Mouse (Mus musculus): Measurements from ENCODE around the gene Ccin. TPM values are rescaled to one million over a fixed set of nuclear protein-coding genes. Genes with fewer than 3 reads are reported as not detected.

Ccin gene
- polyA plus RNA-seq, 1 experiment from 2014 or later: 0.17 TPM

- Histone ChIP-seq H3K4me2 (replicated peaks; ENCODE audit: low read depth, low read length) (no peak overlapping the region), H3K9ac (ENCODE audit: low read depth, low read length) (no peak overlapping the region), H3K27me3 (ENCODE audit: control insufficient read depth, insufficient read depth, low read length) (no peaks in the 10 kb centered on the region), H3K36me3 (ENCODE audit: control insufficient read depth, insufficient read depth, low read length) (no peaks in the 10 kb centered on the region), H3K9me3 (ENCODE audit: control insufficient read depth, low read length) (no peaks in the 10 kb centered on the region), H3K4me1 (replicated peaks; ENCODE audit: control insufficient read depth, insufficient read depth, low read length) (no peaks in the 10 kb centered on the region; the same call in 1 of the 2 replicates), H3K27ac (ENCODE audit: low read depth, low read length) (no peak overlapping the region), H3K4me3 (ENCODE audit: low read depth, low read length) (no peak overlapping the region)
- no peak for ATAC-seq (ENCODE audit: low FRiP score)
- 96% methylated on average over 12 of the region's 12 CpGs for WGBS
- no peak for DNase-seq (ENCODE audit: low spot score)
Observed at GRCm38 (mm10) chr4:44016791-44017190, 33.5 kb downstream of the Ccin start.

- DNase-seq (ENCODE audit: low spot score): no peak
- Histone ChIP-seq H3K27me3 (ENCODE audit: control insufficient read depth, insufficient read depth, low read length) (no peaks in the 10 kb centered on the region), H3K9me3 (ENCODE audit: control insufficient read depth, low read length) (no peaks in the 10 kb centered on the region), H3K4me1 (replicated peaks; ENCODE audit: control insufficient read depth, insufficient read depth, low read length) (no peaks in the 10 kb centered on the region), H3K4me3 (ENCODE audit: low read depth, low read length) (no peak overlapping the region), H3K27ac (ENCODE audit: low read depth, low read length) (no peak overlapping the region), H3K9ac (ENCODE audit: low read depth, low read length) (no peak overlapping the region), H3K4me2 (replicated peaks; ENCODE audit: low read depth, low read length) (no peak overlapping the region), H3K36me3 (ENCODE audit: control insufficient read depth, insufficient read depth, low read length) (peaks cover 10% of the 10 kb centered on the region)
- WGBS: 93% methylated on average over 4 of the region's 4 CpGs
- ATAC-seq (ENCODE audit: low FRiP score): no peak
Observed at GRCm38 (mm10) chr4:44022323-44022722, 39.0 kb downstream of the Ccin start.

GRCm38 (mm10) chr4:44022766-44023165 is 39.5 kb downstream of the Ccin start:
- ATAC-seq (ENCODE audit: low FRiP score): no peak
- Histone ChIP-seq H3K9me3 (ENCODE audit: control insufficient read depth, low read length) (no peaks in the 10 kb centered on the region), H3K27ac (ENCODE audit: low read depth, low read length) (no peak overlapping the region), H3K4me3 (ENCODE audit: low read depth, low read length) (no peak overlapping the region), H3K9ac (ENCODE audit: low read depth, low read length) (no peak overlapping the region), H3K4me1 (replicated peaks; ENCODE audit: control insufficient read depth, insufficient read depth, low read length) (no peaks in the 10 kb centered on the region), H3K27me3 (ENCODE audit: control insufficient read depth, insufficient read depth, low read length) (no peaks in the 10 kb centered on the region), H3K4me2 (replicated peaks; ENCODE audit: low read depth, low read length) (no peak overlapping the region), H3K36me3 (ENCODE audit: control insufficient read depth, insufficient read depth, low read length) (peaks cover 10% of the 10 kb centered on the region)
- no peak for DNase-seq (ENCODE audit: low spot score)
- WGBS: 91% methylated on average over 11 of the region's 11 CpGs

- Histone ChIP-seq H3K4me1 (replicated peaks; ENCODE audit: control insufficient read depth, insufficient read depth, low read length) (no peaks in the 10 kb centered on the region), H3K27ac (ENCODE audit: low read depth, low read length) (no peak overlapping the region), H3K27me3 (ENCODE audit: control insufficient read depth, insufficient read depth, low read length) (no peaks in the 10 kb centered on the region), H3K4me3 (ENCODE audit: low read depth, low read length) (no peak overlapping the region), H3K36me3 (ENCODE audit: control insufficient read depth, insufficient read depth, low read length) (peaks cover 12% of the 10 kb centered on the region), H3K9me3 (ENCODE audit: control insufficient read depth, low read length) (no peaks in the 10 kb centered on the region), H3K4me2 (replicated peaks; ENCODE audit: low read depth, low read length) (no peak overlapping the region), H3K9ac (ENCODE audit: low read depth, low read length) (no peak overlapping the region)
- DNase-seq (ENCODE audit: low spot score) (no peak), ATAC-seq (ENCODE audit: low FRiP score) (no peak)
- WGBS: 96% methylated on average over 9 of the region's 9 CpGs
Observed at GRCm38 (mm10) chr4:44023681-44024080, 40.4 kb downstream of the Ccin start.

- Histone ChIP-seq H3K9ac (ENCODE audit: low read depth, low read length) (no peak overlapping the region), H3K36me3 (ENCODE audit: control insufficient read depth, insufficient read depth, low read length) (peaks cover 12% of the 10 kb centered on the region), H3K27ac (ENCODE audit: low read depth, low read length) (no peak overlapping the region), H3K4me1 (replicated peaks; ENCODE audit: control insufficient read depth, insufficient read depth, low read length) (no peaks in the 10 kb centered on the region), H3K9me3 (ENCODE audit: control insufficient read depth, low read length) (no peaks in the 10 kb centered on the region), H3K4me3 (ENCODE audit: low read depth, low read length) (no peak overlapping the region), H3K4me2 (replicated peaks; ENCODE audit: low read depth, low read length) (no peak overlapping the region), H3K27me3 (ENCODE audit: control insufficient read depth, insufficient read depth, low read length) (no peaks in the 10 kb centered on the region)
- no peak for DNase-seq (ENCODE audit: low spot score)
- 98% methylated on average over 6 of the region's 6 CpGs for WGBS
- no peak for ATAC-seq (ENCODE audit: low FRiP score)
Observed at GRCm38 (mm10) chr4:44024241-44024640, 41.0 kb downstream of the Ccin start.

GRCm38 (mm10) chr4:44025570-44025969 is 42.3 kb downstream of the Ccin start:
- H3K36me3 ChIP-seq (ENCODE audit: control insufficient read depth, insufficient read depth, low read length): peaks cover 15% of the 10 kb centered on the region
- DNase-seq (ENCODE audit: low spot score): no peak
- WGBS: 94% methylated on average over 6 of the region's 6 CpGs

GRCm38 (mm10) chr4:44028303-44029135 is 45.2 kb downstream of the Ccin start:
- no peak for DNase-seq (ENCODE audit: low spot score)
- no peak overlapping the region for H3K27ac ChIP-seq (ENCODE audit: low read depth, low read length)
- no peaks in the 10 kb centered on the region for H3K9me3 ChIP-seq (ENCODE audit: control insufficient read depth, low read length)
- H3K4me2 ChIP-seq (replicated peaks; ENCODE audit: low read depth, low read length): no peak overlapping the region
- H3K4me1 ChIP-seq (replicated peaks; ENCODE audit: control insufficient read depth, insufficient read depth, low read length): no peaks in the 10 kb centered on the region
- ATAC-seq (ENCODE audit: low FRiP score): no peak
- no peaks in the 10 kb centered on the region; the same call in 1 of the 2 replicates for H3K27me3 ChIP-seq (ENCODE audit: control insufficient read depth, insufficient read depth, low read length)
- 63% methylated on average over 16 of the region's 16 CpGs for WGBS
- H3K4me3 ChIP-seq (ENCODE audit: low read depth, low read length): no peak overlapping the region
- no peak overlapping the region for H3K9ac ChIP-seq (ENCODE audit: low read depth, low read length)
- H3K36me3 ChIP-seq (ENCODE audit: control insufficient read depth, insufficient read depth, low read length): peaks cover 18% of the 10 kb centered on the region

More at GRCm38 (mm10) chr4:44025570-44025969, 42.3 kb downstream of the Ccin start:
- H3K4me2 ChIP-seq (replicated peaks; ENCODE audit: low read depth, low read length): no peak overlapping the region
- H3K4me1 ChIP-seq (replicated peaks; ENCODE audit: control insufficient read depth, insufficient read depth, low read length): no peaks in the 10 kb centered on the region
- no peaks in the 10 kb centered on the region; the same call in 1 of the 2 replicates for H3K27me3 ChIP-seq (ENCODE audit: control insufficient read depth, insufficient read depth, low read length)
- H3K9ac ChIP-seq (ENCODE audit: low read depth, low read length): no peak overlapping the region
- no peaks in the 10 kb centered on the region for H3K9me3 ChIP-seq (ENCODE audit: control insufficient read depth, low read length)
- no peak overlapping the region for H3K4me3 ChIP-seq (ENCODE audit: low read depth, low read length)
- H3K27ac ChIP-seq (ENCODE audit: low read depth, low read length): no peak overlapping the region
- ATAC-seq (ENCODE audit: low FRiP score): no peak

GRCm38 (mm10) chr4:44029661-44030066 is 46.4 kb downstream of the Ccin start:
- no peaks in the 10 kb centered on the region for H3K9me3 ChIP-seq (ENCODE audit: control insufficient read depth, low read length)
- ATAC-seq (ENCODE audit: low FRiP score) (no peak), DNase-seq (ENCODE audit: low spot score) (no peak)
- no peaks in the 10 kb centered on the region; the same call in 1 of the 2 replicates for H3K27me3 ChIP-seq (ENCODE audit: control insufficient read depth, insufficient read depth, low read length)
- H3K27ac ChIP-seq (ENCODE audit: low read depth, low read length): no peak overlapping the region
- 97% methylated on average over 15 of the region's 15 CpGs for WGBS
- no peak overlapping the region for H3K4me3 ChIP-seq (ENCODE audit: low read depth, low read length)
- no peak overlapping the region for H3K9ac ChIP-seq (ENCODE audit: low read depth, low read length)
- H3K4me1 ChIP-seq (replicated peaks; ENCODE audit: control insufficient read depth, insufficient read depth, low read length): no peaks in the 10 kb centered on the region
- H3K4me2 ChIP-seq (replicated peaks; ENCODE audit: low read depth, low read length): no peak overlapping the region
- H3K36me3 ChIP-seq (ENCODE audit: control insufficient read depth, insufficient read depth, low read length): peaks cover 18% of the 10 kb centered on the region

- no peak for DNase-seq (ENCODE audit: low spot score)
- H3K27me3 ChIP-seq (ENCODE audit: control insufficient read depth, insufficient read depth, low read length): no peaks in the 10 kb centered on the region; the same call in 1 of the 2 replicates
- H3K36me3 ChIP-seq (ENCODE audit: control insufficient read depth, insufficient read depth, low read length): peaks cover 12% of the 10 kb centered on the region; the same call in 1 of the 2 replicates
- no peak overlapping the region for H3K27ac ChIP-seq (ENCODE audit: low read depth, low read length)
- no peak for ATAC-seq (ENCODE audit: low FRiP score)
- no peak overlapping the region for H3K4me2 ChIP-seq (replicated peaks; ENCODE audit: low read depth, low read length)
- WGBS: 96% methylated on average over 5 of the region's 5 CpGs
- H3K9ac ChIP-seq (ENCODE audit: low read depth, low read length): no peak overlapping the region
- H3K4me1 ChIP-seq (replicated peaks; ENCODE audit: control insufficient read depth, insufficient read depth, low read length): no peaks in the 10 kb centered on the region
- no peak overlapping the region for H3K4me3 ChIP-seq (ENCODE audit: low read depth, low read length)
- no peaks in the 10 kb centered on the region for H3K9me3 ChIP-seq (ENCODE audit: control insufficient read depth, low read length)
Observed at GRCm38 (mm10) chr4:44031521-44031920, 48.2 kb downstream of the Ccin start.
